Comparison of ENCODE assay signal across 8 mouse cellular contexts in genomic region chr8:105172003-105172362, GRCm38 (mm10). TPM values are rescaled to one million over a fixed set of nuclear protein-coding genes. Genes with fewer than 3 reads are reported as not detected.
DNase-seq lines count a peak whose midpoint lies in the region; ATAC-seq and TF ChIP-seq lines count a peak whose summit lies in the region.

No protein-coding gene starts in this region.

- no peak overlapping the region; the same call in 1 of the 2 replicates for H3K4me3 ChIP-seq in liver, adult 2 months (ENCODE audit: insufficient read depth, low read depth, low read length)
- H3K4me3 ChIP-seq in embryonic facial prominence, embryonic 14.5 days (ENCODE audit: low read depth, low read length): peak overlapping the region; percentile 89
- peak overlapping the region; percentile 96 for H3K4me3 ChIP-seq in limb, embryonic 11.5 days (ENCODE audit: low read depth, low read length)
- H3K4me3 ChIP-seq in neural tube, embryonic 13.5 days: peak overlapping the region; percentile 93

- peaks cover 11% of the 10 kb centered on the region; the same call in 1 of the 2 replicates for H3K79me2 ChIP-seq in liver, adult 2 months (ENCODE audit: control insufficient read depth, insufficient read depth, low read length)

- peak overlapping the region; percentile 59 for H3K4me2 ChIP-seq in embryonic facial prominence, embryonic 14.5 days (ENCODE audit: low read depth, low read length)
- peak overlapping the region; percentile 65 for H3K4me2 ChIP-seq in limb, embryonic 11.5 days (ENCODE audit: low read depth, severe bottlenecking)
- H3K4me2 ChIP-seq in neural tube, embryonic 13.5 days: peak overlapping the region; percentile 77

- intact Hi-C loops in left cerebral cortex, postnatal 14 days (cut with DNase I): loop anchor here (5.0 kb wide), 1 partner anchor 35 kb away; no protein-coding TSS in a partner anchor

- H3K27ac ChIP-seq in liver, adult 2 months (replicated peaks; ENCODE audit: insufficient read depth, low read depth, low read length): no peak overlapping the region
- peak overlapping the region; percentile 99 for H3K27ac ChIP-seq in embryonic facial prominence, embryonic 14.5 days (replicated peaks; ENCODE audit: low read depth, low read length)
- no peak overlapping the region for H3K27ac ChIP-seq in limb, embryonic 11.5 days (replicated peaks; ENCODE audit: low read depth, low read length)
- no peak overlapping the region; the same call in 1 of the 2 replicates for H3K27ac ChIP-seq in neural tube, embryonic 13.5 days (replicated peaks)

- no peak for TF ChIP-seq CTCF in liver, adult 2 months (IDR thresholded peaks at IDR 0.05; ENCODE audit: low read depth, low read length)

- H3K4me1 ChIP-seq in liver, adult 2 months (ENCODE audit: control insufficient read depth, insufficient read depth, low read length): no peaks in the 10 kb centered on the region; the same call in 1 of the 2 replicates
- peaks cover 8% of the 10 kb centered on the region for H3K4me1 ChIP-seq in embryonic facial prominence, embryonic 14.5 days (ENCODE audit: control insufficient read depth, insufficient read depth, low read length)
- peaks cover 7% of the 10 kb centered on the region for H3K4me1 ChIP-seq in limb, embryonic 11.5 days (ENCODE audit: control insufficient read depth, insufficient read depth, low read length)
- peaks cover 25% of the 10 kb centered on the region for H3K4me1 ChIP-seq in neural tube, embryonic 13.5 days (replicated peaks)

- no peaks in the 10 kb centered on the region for H3K9me3 ChIP-seq in embryonic facial prominence, embryonic 14.5 days (ENCODE audit: control insufficient read depth, low read length)
- H3K9me3 ChIP-seq in limb, embryonic 11.5 days (ENCODE audit: control insufficient read depth, low read length): no peaks in the 10 kb centered on the region
- H3K9me3 ChIP-seq in neural tube, embryonic 13.5 days: no peaks in the 10 kb centered on the region

- H3K36me3 ChIP-seq in liver, adult 2 months (ENCODE audit: control insufficient read depth, insufficient read depth, low read length): peaks cover 2% of the 10 kb centered on the region; the same call in 1 of the 2 replicates
- peaks cover 21% of the 10 kb centered on the region; the same call in 1 of the 2 replicates for H3K36me3 ChIP-seq in embryonic facial prominence, embryonic 14.5 days (ENCODE audit: control insufficient read depth, insufficient read depth, low read length)
- peaks cover 4% of the 10 kb centered on the region; the same call in 1 of the 2 replicates for H3K36me3 ChIP-seq in limb, embryonic 11.5 days (ENCODE audit: control insufficient read depth, insufficient read depth, low read length)
- H3K36me3 ChIP-seq in neural tube, embryonic 13.5 days: peaks cover 4% of the 10 kb centered on the region; the same call in 1 of the 2 replicates

- no peaks in the 10 kb centered on the region for H3K27me3 ChIP-seq in liver, adult 2 months (ENCODE audit: control insufficient read depth, insufficient read depth, low read length)
- no peaks in the 10 kb centered on the region for H3K27me3 ChIP-seq in embryonic facial prominence, embryonic 14.5 days (replicated peaks; ENCODE audit: control insufficient read depth, insufficient read depth, low read length)
- H3K27me3 ChIP-seq in limb, embryonic 11.5 days (ENCODE audit: control insufficient read depth, insufficient read depth, low read length): no peaks in the 10 kb centered on the region
- no peaks in the 10 kb centered on the region for H3K27me3 ChIP-seq in neural tube, embryonic 13.5 days

- H3K9ac ChIP-seq in liver, adult 2 months (ENCODE audit: low read depth, low read length): no peak overlapping the region
- H3K9ac ChIP-seq in embryonic facial prominence, embryonic 14.5 days (ENCODE audit: low read depth, low read length): peak overlapping the region; percentile 97
- peak overlapping the region; percentile 97 for H3K9ac ChIP-seq in limb, embryonic 11.5 days (ENCODE audit: low read length)
- peak overlapping the region; percentile 87 for H3K9ac ChIP-seq in neural tube, embryonic 13.5 days

- 22% methylated on average over 6 of the region's 6 CpGs for WGBS in liver, adult 2 months
- WGBS in embryonic facial prominence, embryonic 14.5 days: 26% methylated on average over 6 of the region's 6 CpGs
- 49% methylated on average over 6 of the region's 6 CpGs for WGBS in limb, embryonic 11.5 days
- WGBS in neural tube, embryonic 13.5 days: 30% methylated on average over 6 of the region's 6 CpGs

- no peak for ATAC-seq in embryonic facial prominence, embryonic 14.5 days (ENCODE audit: low read depth)
- no peak for ATAC-seq in limb, embryonic 11.5 days (ENCODE audit: insufficient number of reproducible peaks, low FRiP score, low TSS enrichment, low read depth)
- ATAC-seq in neural tube, embryonic 13.5 days (ENCODE audit: low read depth): no peak

- no peak for TF ChIP-seq POLR2A in liver, adult 2 months (IDR thresholded peaks at IDR 0.05; ENCODE audit: extremely low read depth, insufficient read depth, low read length)

- peak; percentile 25 for DNase-seq in liver, adult 2 months (ENCODE audit: extremely low read depth, low read depth, low spot score)
- DNase-seq in liver: no peak
- DNase-seq in embryonic facial prominence, embryonic 14.5 days (ENCODE audit: low spot score): no peak
- no peak for DNase-seq in limb, embryonic 11.5 days (ENCODE audit: low spot score)
- DNase-seq in thymus, postnatal 14 days: no peak
- no peak for DNase-seq in left cerebral cortex, postnatal 14 days (ENCODE audit: low spot score in 2 of 2)
- no peak for DNase-seq in urinary bladder, adult 18-20 months (ENCODE audit: low spot score in 2 of 2)

RNA-seq across cellular contexts. Expression of gene Cbfb, which starts 1.5 kb away (rescaled TPM):
- total RNA-seq in liver, adult 2 months (2014; rRNA removed): 13.2 and 15.7 TPM in 2 replicates
- 1.8 and 2.8 TPM in 2 replicates for polyA plus RNA-seq in liver, adult 2 months (2012; rRNA removed)
- 104 and 112 TPM in 2 replicates for polyA plus RNA-seq in embryonic facial prominence, embryonic 14.5 days (2014; fragmentation: Nextera tagmentation; extraction: Ambion mirVana)
- 105 TPM in 2 replicates for polyA plus RNA-seq in limb, embryonic 11.5 days (2014; fragmentation: Nextera tagmentation; extraction: Ambion mirVana)
- 59.1 and 66.6 TPM in 2 replicates for polyA plus RNA-seq in neural tube, embryonic 13.5 days (2015; fragmentation: Nextera tagmentation; extraction: Ambion mirVana)
- total RNA-seq in left cerebral cortex, postnatal 14 days (2021): 10 to 100 TPM; 20.7 to 23.1 TPM

RNA-seq across cellular contexts. Expression of gene Ces4a, which starts 40.4 kb away (rescaled TPM):
- 0.13 and 0.55 TPM in 2 replicates for total RNA-seq in liver, adult 2 months (2014; rRNA removed)
- 0.09 and 0.93 TPM in 2 replicates for polyA plus RNA-seq in liver, adult 2 months (2012; rRNA removed)
- not detected in 2 replicates for polyA plus RNA-seq in embryonic facial prominence, embryonic 14.5 days (2014; fragmentation: Nextera tagmentation; extraction: Ambion mirVana)
- not detected in 2 replicates for polyA plus RNA-seq in limb, embryonic 11.5 days (2014; fragmentation: Nextera tagmentation; extraction: Ambion mirVana)
- polyA plus RNA-seq in neural tube, embryonic 13.5 days (2015; fragmentation: Nextera tagmentation; extraction: Ambion mirVana): not detected in 2 replicates
- not detected for total RNA-seq in left cerebral cortex, postnatal 14 days (2021)

RNA-seq across cellular contexts. Expression of gene D230025D16Rik, which starts 53.0 kb away (rescaled TPM):
- 67.3 and 67.5 TPM in 2 replicates for total RNA-seq in liver, adult 2 months (2014; rRNA removed)
- 39.0 and 54.9 TPM in 2 replicates for polyA plus RNA-seq in liver, adult 2 months (2012; rRNA removed)
- 25.4 and 27.0 TPM in 2 replicates for polyA plus RNA-seq in embryonic facial prominence, embryonic 14.5 days (2014; fragmentation: Nextera tagmentation; extraction: Ambion mirVana)
- polyA plus RNA-seq in limb, embryonic 11.5 days (2014; fragmentation: Nextera tagmentation; extraction: Ambion mirVana): 29.9 and 32.5 TPM in 2 replicates
- polyA plus RNA-seq in neural tube, embryonic 13.5 days (2015; fragmentation: Nextera tagmentation; extraction: Ambion mirVana): 27.3 and 27.5 TPM in 2 replicates
- 10 to 100 TPM; 31.7 to 32.1 TPM for total RNA-seq in left cerebral cortex, postnatal 14 days (2021)

Comparison
In these comparisons a context has a peak if more than half of its experiments do, and no peak if none do; other contexts are left out.
1. RNA of gene Cbfb, which starts 1.5 kb away (polyA plus RNA-seq): 105 TPM in limb, embryonic 11.5 days, 104 to 112 TPM in embryonic facial prominence, embryonic 14.5 days and 59.1 to 66.6 TPM in neural tube, embryonic 13.5 days; 1.8 to 2.8 TPM in liver, adult 2 months; every median in the first group is over 10 times any median in the second.
2. Peak in every context shown above with its lines, with median percentiles within 50 percentile points of each other: H3K4me2 ChIP-seq.